Mouse (Mus musculus): Measurements from ENCODE around the gene Wnt5a. TPM values are rescaled to one million over a fixed set of nuclear protein-coding genes. Genes with fewer than 3 reads are reported as not detected.

Wnt5a gene
- total RNA-seq (2023), result not detected

DNA sequence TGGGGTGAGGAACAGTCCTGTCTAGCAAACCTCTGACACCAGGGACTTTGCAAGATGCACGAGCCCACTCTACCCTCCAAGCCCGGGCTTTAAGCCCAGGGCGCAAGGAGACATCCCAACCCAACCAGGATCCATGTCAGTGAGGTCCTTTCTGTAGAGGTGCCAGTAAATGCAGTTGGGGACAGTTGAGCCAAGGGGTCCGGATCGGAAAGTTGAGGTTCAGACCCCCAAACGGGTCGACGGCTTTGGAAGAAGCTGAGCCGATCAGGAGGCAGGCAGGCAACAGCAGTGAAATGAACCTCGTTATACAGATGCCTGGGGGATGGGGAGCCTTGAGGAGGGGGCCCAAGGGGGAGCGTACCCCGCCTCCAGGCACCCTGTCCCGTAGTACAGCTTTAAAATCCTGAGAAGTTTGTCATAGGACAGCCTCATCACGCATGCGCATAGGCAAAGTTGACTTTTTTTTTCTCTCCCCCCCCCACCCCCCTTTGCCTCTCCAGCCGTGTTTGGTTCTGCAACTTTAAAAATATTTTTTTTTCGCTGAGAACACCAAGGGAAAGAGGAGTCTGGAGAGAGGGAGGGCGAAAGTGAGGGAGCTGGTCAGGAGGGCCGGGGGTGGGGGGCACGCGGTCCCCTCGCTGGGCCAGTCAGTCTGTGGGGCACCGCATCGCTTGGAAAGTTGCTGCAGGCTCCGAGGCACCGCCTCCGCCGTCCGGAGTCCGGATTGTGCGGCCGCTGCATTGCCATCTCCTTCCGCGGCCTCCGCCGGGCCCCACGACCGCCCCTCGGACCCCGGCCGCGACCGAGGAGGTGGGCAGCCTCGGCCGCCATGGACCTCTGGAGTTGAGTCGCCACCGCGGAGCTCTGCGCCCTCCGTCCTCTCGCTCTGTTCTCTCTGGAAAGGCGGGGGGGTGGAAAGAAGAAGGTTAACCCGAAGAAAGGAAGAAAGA lies at the start of gene Wnt5a:
Gene Wnt5a (plus strand): TSS at position 650 of the 950 bp plus-strand sequence.

